Mouse (Mus musculus): Measurements from ENCODE around the gene Styx.

GRCm38 (mm10) chr14:45452861-45453512, 102.1 kb downstream of the Styx start:
- TF ChIP-seq CTCF (conservative IDR thresholded peaks at IDR 0.05; ENCODE audit: low read length) = no peak
- TF ChIP-seq POU5F1 (IDR thresholded peaks at IDR 0.05; ENCODE audit: borderline replicate concordance, low read length) = no peak

Data from E14TG2a.4 (cell line).